Mouse (Mus musculus) ZHBTc4 (cell line): ENCODE results near the gene Vmn1r168.
"Not testable (repeated sequence)": the region's sequence is repeated elsewhere in the genome, so short reads cannot be mapped to it uniquely, and the experiment has no call there.

Experiments
- DNase-seq: peaks from one replicate; pipeline ENCODE4 v3.0.0-alpha.2; 2011; ENCODE audit warnings: low read depth, low spot score

Vmn1r168 gene

GRCm38 (mm10) chr7:23539432-23539831, at the start of gene Vmn1r168:
Gene Vmn1r168 (plus strand): TSS chr7:23539732.
- DNase-seq = not testable (repeated sequence)

GRCm38 (mm10) chr7:23507106-23507505, 32.4 kb upstream of the Vmn1r168 start, which contains the start of gene Vmn1r167:
Gene Vmn1r167 (minus strand): TSS chr7:23507206.
- not testable (repeated sequence) for DNase-seq

GRCm38 (mm10) chr7:23575226-23575625, 35.7 kb downstream of the Vmn1r168 start, which contains the start of gene Vmn1r169:
Gene Vmn1r169 (plus strand): TSS chr7:23575526.
- not testable (repeated sequence) for DNase-seq
